Mouse (Mus musculus): ENCODE measurements around the gene Ifi204. TPM values are rescaled to one million over a fixed set of nuclear protein-coding genes. Genes with fewer than 3 reads are reported as not detected.

Ifi204 gene
- 0.13 TPM in 1 of 2 replicates, not detected in the other for polyA plus RNA-seq (2012; rRNA removed)

DNA sequence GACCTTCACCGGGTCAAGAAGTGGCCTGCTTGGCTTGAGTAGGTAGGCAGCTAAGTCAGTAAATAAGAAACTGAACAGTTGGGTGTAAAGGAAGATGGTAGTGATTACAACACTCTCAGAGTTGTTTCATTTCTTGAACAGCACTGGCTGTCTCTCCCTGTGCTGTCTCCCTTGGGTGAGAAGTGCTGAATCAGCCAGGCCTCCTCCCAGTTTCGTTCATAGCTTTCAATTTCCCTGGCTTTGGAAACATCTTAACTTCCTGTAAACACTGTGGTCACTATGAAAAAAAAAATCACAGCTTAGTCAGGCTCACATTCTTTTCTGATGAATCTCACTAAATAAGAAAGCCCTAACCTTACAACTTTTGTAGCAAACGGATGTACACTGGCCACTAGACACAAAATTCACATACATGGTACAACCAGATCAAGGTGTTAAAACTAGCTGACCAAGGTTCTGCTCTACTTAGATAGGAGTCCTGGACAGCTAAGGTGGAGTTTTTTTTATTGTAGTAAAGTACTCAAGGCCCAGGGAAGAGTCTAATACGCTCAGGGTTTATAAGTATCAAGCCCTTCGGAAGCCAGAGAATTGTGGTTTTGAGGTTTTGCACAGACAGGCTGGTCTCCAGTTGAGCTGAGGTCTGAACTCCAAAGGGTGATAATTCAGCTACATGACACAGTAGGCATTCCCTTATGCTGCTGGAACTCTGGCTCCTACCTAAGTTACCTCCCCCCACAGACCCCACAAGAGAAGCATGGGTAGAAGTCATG, at the start of gene Ifi204:
Gene Ifi204, minus strand, starts transcription at position 96 of the 770 bp plus-strand sequence.

DNA sequence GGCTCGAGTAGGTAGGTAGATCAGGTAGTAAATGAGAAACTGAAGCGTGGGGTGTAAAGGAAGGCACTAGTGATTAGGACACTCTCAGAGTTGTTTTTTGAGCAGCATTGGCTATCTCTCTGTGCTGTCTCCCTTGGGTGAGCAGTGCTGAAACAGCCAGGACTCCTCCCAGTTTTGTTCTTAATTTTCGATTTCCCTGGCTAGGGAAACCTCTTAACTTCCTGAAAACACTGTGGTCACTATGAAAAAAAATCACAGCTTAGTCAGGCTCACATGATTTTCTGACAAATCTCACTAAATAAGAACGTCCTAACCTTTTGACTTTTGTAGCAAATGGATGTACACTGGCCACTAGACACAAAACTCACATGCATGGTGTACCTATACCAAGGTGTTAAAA, 25.1 kb downstream of the Ifi204 start, which contains the start of gene Ifi207:
Gene Ifi207, minus strand, starts transcription at position 92 of the 400 bp plus-strand sequence.

Other genes starting within 250 kb of the Ifi204 start
- gene Ifi214, start 231.0 kb downstream of the Ifi204 start, polyA plus RNA-seq (2012; rRNA removed), result 0.02 TPM in 1 of 2 replicates, not detected in the other
- 0.03 TPM in 2 replicates for gene Ifi213, start 167.7 kb downstream of the Ifi204 start, polyA plus RNA-seq (2012; rRNA removed)
- not detected in 2 replicates for gene Ifi209, start 136.0 kb downstream of the Ifi204 start, polyA plus RNA-seq (2012; rRNA removed)
- 0.14 and 0.17 TPM in 2 replicates for gene Ifi208, start 93.3 kb downstream of the Ifi204 start, polyA plus RNA-seq (2012; rRNA removed)
- gene Ifi207, start 25.2 kb downstream of the Ifi204 start, polyA plus RNA-seq (2012; rRNA removed), result 0.32 and 0.75 TPM in 2 replicates
- gene Ifi211, start 146.1 kb upstream of the Ifi204 start, polyA plus RNA-seq (2012; rRNA removed), result 0.09 TPM in 1 of 2 replicates, not detected in the other
- gene Mndal, start 175.5 kb upstream of the Ifi204 start, polyA plus RNA-seq (2012; rRNA removed), result 0.38 TPM in 1 of 2 replicates, not detected in the other
- gene Ifi203, start 175.7 kb upstream of the Ifi204 start, polyA plus RNA-seq (2012; rRNA removed), result 0.28 and 0.98 TPM in 2 replicates
- not detected in 2 replicates for gene Ifi202b, start 215.8 kb upstream of the Ifi204 start, polyA plus RNA-seq (2012; rRNA removed)